Mouse (Mus musculus) hindbrain, postnatal 0 days (tissue): ENCODE data around the gene Cnot8. TPM values are rescaled to one million over a fixed set of nuclear protein-coding genes. Genes with fewer than 3 reads are reported as not detected.

Experiments used
- ATAC-seq: fragments of 200-750 bp; cut with Nextera tagmentation; 2 replicates; pipeline ENCODE4 v1.8.0; 2017; ENCODE audit warnings: mild to moderate bottlenecking, moderate TSS enrichment, moderate library complexity
- DNase-seq: peaks from one replicate; pipeline ENCODE4 v3.0.0-alpha.2; 2015; ENCODE audit warnings: low spot score
- H3K27ac ChIP-seq: fragments of 300-500 bp; sonication (generic); 2 replicates; pipeline ENCODE4 v1.5.1; 2014; ENCODE audit warnings: mild to moderate bottlenecking
- H3K27me3 ChIP-seq: fragments of 300-500 bp; sonication (generic); 2 replicates; pipeline ENCODE4 v1.6.1; 2014; ENCODE audit warnings: low read length, mixed read lengths; ENCODE audit not compliant: insufficient read depth
- H3K36me3 ChIP-seq: fragments of 300-500 bp; sonication (generic); 2 replicates; pipeline ENCODE4 v1.6.1; 2014; ENCODE audit warnings: low read length, mixed read lengths; ENCODE audit not compliant: insufficient read depth
- H3K4me1 ChIP-seq: fragments of 300-500 bp; sonication (generic); 2 replicates; pipeline ENCODE4 v1.6.1; 2014; ENCODE audit warnings: antibody characterized with exemption, low read length, mixed read lengths; ENCODE audit not compliant: insufficient read depth
- H3K4me2 ChIP-seq: fragments of 300-500 bp; sonication (generic); 2 replicates; pipeline ENCODE4 v1.6.1; 2014; ENCODE audit warnings: low read depth, mild to moderate bottlenecking, low read length, moderate library complexity, mixed read lengths
- H3K4me3 ChIP-seq: fragments of 300-500 bp; sonication (generic); 2 replicates; pipeline ENCODE4 v1.5.1; 2014; ENCODE audit warnings: low read length
- H3K9ac ChIP-seq: fragments of 300-500 bp; sonication (generic); replicated peaks from 2 replicates; pipeline ENCODE4 v1.6.1; 2014; ENCODE audit warnings: mild to moderate bottlenecking, low read length, moderate library complexity, mixed read lengths
- H3K9me3 ChIP-seq: fragments of 300-500 bp; sonication (generic); 2 replicates; pipeline ENCODE4 v1.6.1; 2016; ENCODE audit warnings: low read length, mixed read lengths
- CTCF ChIP-seq: IDR thresholded peaks from 2 replicates; pipeline ENCODE4 v1.5.1; 2016; ENCODE audit warnings: antibody characterized with exemption, control low read depth, low read depth
- WGBS: fragments of 180-500 bp; shearing (Covaris S2); extraction: QIAGEN DNeasy Blood & Tissue Kit; methylation state at CpG from one replicate; pipeline ENCODE4 v1.1.7; 2014; 5-methylcytosine and 5-hydroxymethylcytosine counted together
- polyA plus RNA-seq: library from polyadenylated mRNA; unstranded; fragments of >200 nt; fragmentation: Nextera tagmentation; extraction: Ambion mirVana; gene quantifications from 2 replicates; pipeline ENCODE4 v1.2.1, GENCODE M21; 2015
- total RNA-seq: library from RNA; depleted of rRNA; stranded (reverse); fragments of >200 nt; gene quantifications from 2 replicates; pipeline ENCODE4 v1.2.3, GENCODE M21; 2014

Cnot8 gene
- total and polyA plus RNA-seq, 2 experiments from 2014 or later = 76.4 to 82.1 TPM

- H3K36me3 ChIP-seq = no peaks in the 10 kb centered on the region
- H3K4me1 ChIP-seq = no peaks in the 10 kb centered on the region
- no peaks in the 10 kb centered on the region for H3K27me3 ChIP-seq
- no peak overlapping the region for H3K9ac ChIP-seq
- no peak for DNase-seq
- H3K27ac ChIP-seq = no peak overlapping the region
- no peak for ATAC-seq
- no peak for TF ChIP-seq CTCF
- WGBS = 69% methylated on average over 4 of the region's 4 CpGs
- no peak overlapping the region for H3K4me3 ChIP-seq
- no peaks in the 10 kb centered on the region for H3K9me3 ChIP-seq
- H3K4me2 ChIP-seq = no peak overlapping the region
These were observed 26.7 kb upstream of the Cnot8 start for GRCm38 (mm10) chr11:58077270-58077669.

- Histone ChIP-seq H3K27me3 (no peaks in the 10 kb centered on the region), H3K9ac (no peak overlapping the region), H3K4me3 (no peak overlapping the region), H3K27ac (no peak overlapping the region), H3K4me1 (no peaks in the 10 kb centered on the region), H3K4me2 (no peak overlapping the region), H3K36me3 (no peaks in the 10 kb centered on the region), H3K9me3 (no peaks in the 10 kb centered on the region)
- no peak for TF ChIP-seq CTCF
- ATAC-seq = no peak
- WGBS = 84% methylated on average over 6 of the region's 6 CpGs
- DNase-seq = no peak
These were observed 22.2 kb upstream of the Cnot8 start for GRCm38 (mm10) chr11:58081716-58082115.

GRCm38 (mm10) chr11:58092541-58092940 is 11.4 kb upstream of the Cnot8 start:
- H3K27ac ChIP-seq = no peak overlapping the region
- DNase-seq (no peak), ATAC-seq (no peak)
- TF ChIP-seq CTCF = no peak
- no peak overlapping the region for H3K4me3 ChIP-seq
- 67% methylated on average over 4 of the region's 4 CpGs for WGBS
- H3K4me1 ChIP-seq = no peaks in the 10 kb centered on the region
- peak overlapping the region; percentile 19; the same call in 1 of the 2 replicates for H3K4me2 ChIP-seq
- no peaks in the 10 kb centered on the region for H3K27me3 ChIP-seq
- no peak overlapping the region for H3K9ac ChIP-seq
- no peaks in the 10 kb centered on the region for H3K9me3 ChIP-seq
- no peaks in the 10 kb centered on the region for H3K36me3 ChIP-seq

- 22% methylated on average over 12 of the region's 12 CpGs for WGBS
- Histone ChIP-seq H3K27ac (no peak within 1 kb of the TSS), H3K9me3 (no peaks in the 10 kb centered on the region), H3K9ac (no peak within 1 kb of the TSS), H3K4me1 (no peaks in the 10 kb centered on the region), H3K4me2 (peak within 1 kb of the TSS; percentile 19; the same call in 1 of the 2 replicates), H3K27me3 (no peaks in the 10 kb centered on the region), H3K4me3 (no peak within 1 kb of the TSS), H3K36me3 (no peaks in the 10 kb centered on the region)
- no peak for DNase-seq
- no peak for ATAC-seq
- TF ChIP-seq CTCF = no peak
These were observed 10.9 kb upstream of the Cnot8 start, which contains the start of gene Gm12248 for GRCm38 (mm10) chr11:58093021-58093528. Gene Gm12248 (minus strand): TSS chr11:58093134.

GRCm38 (mm10) chr11:58094766-58095165 is 9.2 kb upstream of the Cnot8 start:
- TF ChIP-seq CTCF = no peak
- H3K9me3 ChIP-seq = no peaks in the 10 kb centered on the region
- WGBS = 57% methylated on average over 4 of the region's 4 CpGs
- no peaks in the 10 kb centered on the region for H3K36me3 ChIP-seq
- no peak overlapping the region for H3K9ac ChIP-seq
- no peak overlapping the region for H3K27ac ChIP-seq
- no peaks in the 10 kb centered on the region for H3K4me1 ChIP-seq
- H3K4me3 ChIP-seq = no peak overlapping the region
- no peak overlapping the region for H3K4me2 ChIP-seq
- H3K27me3 ChIP-seq = no peaks in the 10 kb centered on the region
- ATAC-seq (no peak), DNase-seq (no peak)

GRCm38 (mm10) chr11:58095561-58095960 is 8.4 kb upstream of the Cnot8 start:
- Histone ChIP-seq H3K4me2 (no peak overlapping the region), H3K4me1 (no peaks in the 10 kb centered on the region), H3K9ac (no peak overlapping the region), H3K9me3 (no peaks in the 10 kb centered on the region), H3K36me3 (no peaks in the 10 kb centered on the region), H3K27me3 (no peaks in the 10 kb centered on the region), H3K4me3 (no peak overlapping the region), H3K27ac (no peak overlapping the region)
- WGBS = 96% methylated on average over 1 of the region's 1 CpGs
- no peak for TF ChIP-seq CTCF
- no peak for DNase-seq
- no peak for ATAC-seq

GRCm38 (mm10) chr11:58096160-58096559 is 7.8 kb upstream of the Cnot8 start:
- Histone ChIP-seq H3K4me3 (no peak overlapping the region), H3K9ac (no peak overlapping the region), H3K36me3 (no peaks in the 10 kb centered on the region), H3K4me1 (no peaks in the 10 kb centered on the region), H3K27ac (no peak overlapping the region), H3K27me3 (no peaks in the 10 kb centered on the region), H3K9me3 (no peaks in the 10 kb centered on the region), H3K4me2 (no peak overlapping the region)
- DNase-seq = no peak
- WGBS = 87% methylated on average over 5 of the region's 5 CpGs
- no peak for ATAC-seq
- no peak for TF ChIP-seq CTCF
